Mouse (Mus musculus): ENCODE data around the gene Ttc23.

The Ttc23 gene

GRCm38 (mm10) chr7:67700846-67701245 is 53.6 kb downstream of the Ttc23 start:
- DNase-seq: no peak

- no peak for DNase-seq
These were observed 54.2 kb downstream of the Ttc23 start for GRCm38 (mm10) chr7:67701252-67701914.

- no peak for DNase-seq
These were observed 61.0 kb downstream of the Ttc23 start for GRCm38 (mm10) chr7:67708160-67708559.

- DNase-seq: no peak
These were observed 63.0 kb downstream of the Ttc23 start for GRCm38 (mm10) chr7:67710216-67710615.

GRCm38 (mm10) chr7:67713820-67714510 is 66.8 kb downstream of the Ttc23 start:
- DNase-seq: no peak

- no peak for DNase-seq
These were observed 68.0 kb downstream of the Ttc23 start for GRCm38 (mm10) chr7:67715176-67715575.

GRCm38 (mm10) chr7:67716213-67716878 is 69.1 kb downstream of the Ttc23 start:
- DNase-seq: no peak

- no peak for DNase-seq
These were observed 69.7 kb downstream of the Ttc23 start for GRCm38 (mm10) chr7:67716925-67717324.

GRCm38 (mm10) chr7:67717520-67717919 is 70.3 kb downstream of the Ttc23 start:
- DNase-seq: no peak

- DNase-seq: no peak
These were observed 71.6 kb downstream of the Ttc23 start for GRCm38 (mm10) chr7:67718804-67719203.

- no peak for DNase-seq
These were observed 75.0 kb downstream of the Ttc23 start for GRCm38 (mm10) chr7:67722163-67722562.

GRCm38 (mm10) chr7:67724536-67724935 is 77.3 kb downstream of the Ttc23 start:
- no peak for DNase-seq

GRCm38 (mm10) chr7:67725016-67725415 is 77.8 kb downstream of the Ttc23 start:
- DNase-seq: no peak

GRCm38 (mm10) chr7:67728203-67728602 is 81.0 kb downstream of the Ttc23 start:
- no peak for DNase-seq

GRCm38 (mm10) chr7:67728809-67729208 is 81.6 kb downstream of the Ttc23 start:
- DNase-seq: no peak

- no peak for DNase-seq
These were observed 83.4 kb downstream of the Ttc23 start for GRCm38 (mm10) chr7:67730431-67731110.

- DNase-seq: no peak
These were observed 85.1 kb downstream of the Ttc23 start for GRCm38 (mm10) chr7:67732276-67732675.

- DNase-seq: no peak
These were observed 93.2 kb downstream of the Ttc23 start for GRCm38 (mm10) chr7:67740382-67740781.

- DNase-seq: no peak
These were observed 93.6 kb downstream of the Ttc23 start for GRCm38 (mm10) chr7:67740796-67741195.

GRCm38 (mm10) chr7:67741706-67742105 is 94.5 kb downstream of the Ttc23 start:
- DNase-seq: no peak

- DNase-seq: peak in 1 of 2 experiments; percentile 17
These were observed 100.6 kb downstream of the Ttc23 start for GRCm38 (mm10) chr7:67747731-67748305.

GRCm38 (mm10) chr7:67749441-67750239 is 102.4 kb downstream of the Ttc23 start:
- DNase-seq: no peak

Measured in thymus, adult 18-20 months (tissue).